Comparison of ENCODE assay signal across 15 mouse cellular contexts in genomic region chr2:154418001-154418400, GRCm38 (mm10).
"Had no signal": no experiment of that assay in that cellular context is flagged by ENCODE, and none has a peak within 500 bp of the region (broad histone marks: within the 10 kb centered on the region; RNA-seq: fewer than 3 reads in every experiment).

No protein-coding gene starts in this region.

- ATAC-seq: hindbrain, postnatal 0 days; liver, embryonic 12.5 days had no signal

- DNase-seq: gastrocnemius, postnatal 14 days; gastrocnemius, postnatal 36 days; heart, adult 18-20 months; heart, postnatal 14 days; heart, postnatal 36 days; kidney, adult 11 months; kidney, adult 2 months; kidney, adult 9 months; kidney, postnatal 14 days; kidney, postnatal 36 days; layer of hippocampus, adult 9-11 months; layer of hippocampus, postnatal 36 days; left cerebral cortex, postnatal 4 days had no signal
